Mouse (Mus musculus) small intestine, adult 2 months (tissue): Measurements from ENCODE around the gene Ssbp3. TPM values are rescaled to one million over a fixed set of nuclear protein-coding genes. Genes with fewer than 3 reads are reported as not detected.

ENCODE experiments used
- H3K27ac ChIP-seq: fragments of 200-500 bp; 2 replicates; pipeline ENCODE4 v1.5.1; 2012; ENCODE audit warnings: low read depth, low read length, control low read depth, inconsistent platforms; ENCODE audit not compliant: insufficient read depth
- H3K27me3 ChIP-seq: fragments of 200-500 bp; 2 replicates; pipeline ENCODE4 v1.6.1; 2012; ENCODE audit warnings: mild to moderate bottlenecking, moderate library complexity, low read length, inconsistent platforms; ENCODE audit not compliant: control insufficient read depth, insufficient read depth
- H3K36me3 ChIP-seq: fragments of 200-500 bp; 2 replicates; pipeline ENCODE4 v1.6.1; 2012; ENCODE audit warnings: mild to moderate bottlenecking, low read length, control low read depth, inconsistent platforms; ENCODE audit not compliant: control insufficient read depth, insufficient read depth
- H3K4me1 ChIP-seq: fragments of 200-500 bp; 2 replicates; pipeline ENCODE4 v1.6.1; 2012; ENCODE audit warnings: low read length, inconsistent platforms, mixed read lengths; ENCODE audit not compliant: control insufficient read depth, insufficient read depth, insufficient read length
- H3K4me3 ChIP-seq: fragments of 200-500 bp; 2 replicates; pipeline ENCODE4 v1.5.1; 2012; ENCODE audit warnings: low read depth, mild to moderate bottlenecking, control low read depth, inconsistent platforms, low read length, moderate library complexity
- CTCF ChIP-seq: fragments of 200-500 bp; IDR thresholded peaks from 2 replicates; pipeline ENCODE4 v1.5.1; 2012; ENCODE audit warnings: low read depth, mild to moderate bottlenecking, control low read depth, inconsistent platforms, low read length, moderate library complexity, mixed read lengths; ENCODE audit not compliant: insufficient replicate concordance, insufficient read length; ENCODE audit errors: extremely low read depth
- POLR2A ChIP-seq: fragments of 200-500 bp; IDR thresholded peaks from 2 replicates; pipeline ENCODE4 v1.6.1; 2012; ENCODE audit warnings: low read depth, mild to moderate bottlenecking, control low read depth, inconsistent platforms, low read length, moderate library complexity
- WGBS: fragments of 180-500 bp; shearing (Covaris S2); methylation state at CpG from one replicate; pipeline ENCODE4 v1.1.7; 2018; 5-methylcytosine and 5-hydroxymethylcytosine counted together
- polyA plus RNA-seq: library from polyadenylated mRNA; depleted of rRNA; stranded (reverse); fragments of >200 nt; gene quantifications from 2 replicates; pipeline ENCODE4 v1.2.3, GENCODE M21; 2012

Gene Ssbp3
- polyA plus RNA-seq, 1 experiment = 21.2 TPM

DNA sequence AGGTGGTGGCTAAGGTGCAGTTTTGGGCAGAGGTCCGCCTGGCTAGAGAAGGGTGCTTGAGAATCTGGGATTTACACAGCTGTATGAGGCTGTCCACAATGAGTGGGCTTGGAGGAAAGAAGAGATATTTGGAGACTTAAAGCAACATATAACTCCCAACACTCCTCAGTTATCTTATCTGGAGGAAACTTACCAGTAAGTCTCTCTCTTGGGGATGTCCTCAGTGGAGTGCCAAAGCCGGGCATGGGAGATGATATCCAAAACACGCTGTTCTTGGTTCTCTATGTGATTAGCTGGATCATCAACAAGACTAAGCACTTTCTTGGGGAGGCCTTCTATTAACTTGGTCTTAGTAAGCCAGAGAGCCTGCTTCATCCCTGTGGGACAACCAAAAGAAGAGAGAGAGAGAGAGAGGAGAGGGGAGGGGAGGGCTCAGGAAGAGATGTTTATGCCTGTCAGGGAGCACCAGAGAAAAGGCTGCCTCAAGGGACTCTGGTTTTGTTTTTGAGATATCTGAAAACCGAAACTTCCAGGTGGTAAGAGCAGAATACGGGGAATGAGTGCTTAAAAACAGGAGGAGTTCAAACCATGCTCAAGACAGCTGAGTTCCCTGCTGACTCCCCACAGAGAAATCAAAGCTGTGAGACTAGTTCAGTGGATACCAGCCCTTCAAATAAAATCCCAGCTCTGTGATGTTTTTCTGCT, 154.0 kb downstream of the Ssbp3 start:
- TF ChIP-seq POLR2A = no peak
- TF ChIP-seq CTCF = no peak

DNA sequence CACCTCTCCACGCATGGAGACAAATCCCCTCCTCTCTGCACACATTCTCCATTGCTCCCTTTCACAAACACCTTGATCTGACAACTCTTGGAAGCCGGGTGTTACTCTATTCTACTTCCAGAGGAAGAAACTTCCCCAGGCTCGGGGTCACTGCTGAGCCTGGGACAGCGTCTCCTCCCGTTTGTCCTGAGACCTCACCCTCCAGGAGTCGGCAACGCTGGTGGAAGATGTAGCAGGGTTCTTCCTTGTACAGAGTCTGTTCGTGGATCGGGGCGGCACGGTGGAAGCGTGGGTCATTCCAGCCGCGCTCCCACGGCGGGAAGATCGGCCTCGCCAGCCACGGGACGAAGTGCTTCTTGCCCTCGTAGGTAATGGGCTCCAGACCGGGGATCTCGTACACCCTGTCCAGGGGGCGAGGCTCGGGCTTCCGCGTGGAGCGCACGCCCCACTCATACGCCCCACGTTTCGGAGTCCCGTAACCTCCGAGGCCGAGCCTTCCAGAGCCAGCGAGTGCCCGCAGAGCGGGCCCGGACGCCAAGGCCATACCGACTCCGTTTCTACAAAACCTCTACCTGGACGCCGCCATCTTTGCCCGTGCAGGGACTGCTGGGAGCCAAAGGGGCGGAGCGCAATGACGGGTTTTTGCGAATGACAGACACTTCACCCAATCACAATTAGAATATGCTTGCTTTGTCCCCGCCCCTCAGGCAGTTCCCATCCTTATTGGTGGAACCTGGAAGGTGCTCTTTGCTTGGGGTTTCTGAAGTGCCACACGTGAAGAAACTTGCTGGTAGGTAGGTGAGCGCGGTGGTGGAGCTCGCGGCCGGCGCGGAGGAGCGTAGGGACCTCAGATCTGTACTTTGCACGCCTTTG, 156.0 kb downstream of the Ssbp3 start, which contains the start of the genes Mrpl37 and Cyb5rl:
Gene Mrpl37 (minus strand): TSS at position 617 of the 873 bp plus-strand sequence.
Gene Cyb5rl (plus strand): TSS at position 737 of the 873 bp plus-strand sequence.
- Histone ChIP-seq H3K4me1 (peaks cover 8% of the 10 kb centered on the region; the same call in 1 of the 2 replicates), H3K36me3 (peaks cover 18% of the 10 kb centered on the region), H3K27me3 (no peaks in the 10 kb centered on the region), H3K4me3 (peak within 1 kb of the TSS; percentile 79), H3K27ac (0 out of 2 replicates have a peak within 1 kb of the TSS, but pooled peaks have one; percentile 5)
- TF ChIP-seq CTCF = no peak
- TF ChIP-seq POLR2A = peak; percentile 84
- 1% methylated on average over 60 of the region's 60 CpGs for WGBS

More for the DNA sequence above, 154.0 kb downstream of the Ssbp3 start:
- H3K27ac ChIP-seq = no peak overlapping the region
- H3K4me3 ChIP-seq = no peak overlapping the region
- peaks cover 33% of the 10 kb centered on the region for H3K36me3 ChIP-seq
- 92% methylated on average over 5 of the region's 5 CpGs for WGBS
- H3K4me1 ChIP-seq = peaks cover 8% of the 10 kb centered on the region; the same call in 1 of the 2 replicates
- H3K27me3 ChIP-seq = no peaks in the 10 kb centered on the region

DNA sequence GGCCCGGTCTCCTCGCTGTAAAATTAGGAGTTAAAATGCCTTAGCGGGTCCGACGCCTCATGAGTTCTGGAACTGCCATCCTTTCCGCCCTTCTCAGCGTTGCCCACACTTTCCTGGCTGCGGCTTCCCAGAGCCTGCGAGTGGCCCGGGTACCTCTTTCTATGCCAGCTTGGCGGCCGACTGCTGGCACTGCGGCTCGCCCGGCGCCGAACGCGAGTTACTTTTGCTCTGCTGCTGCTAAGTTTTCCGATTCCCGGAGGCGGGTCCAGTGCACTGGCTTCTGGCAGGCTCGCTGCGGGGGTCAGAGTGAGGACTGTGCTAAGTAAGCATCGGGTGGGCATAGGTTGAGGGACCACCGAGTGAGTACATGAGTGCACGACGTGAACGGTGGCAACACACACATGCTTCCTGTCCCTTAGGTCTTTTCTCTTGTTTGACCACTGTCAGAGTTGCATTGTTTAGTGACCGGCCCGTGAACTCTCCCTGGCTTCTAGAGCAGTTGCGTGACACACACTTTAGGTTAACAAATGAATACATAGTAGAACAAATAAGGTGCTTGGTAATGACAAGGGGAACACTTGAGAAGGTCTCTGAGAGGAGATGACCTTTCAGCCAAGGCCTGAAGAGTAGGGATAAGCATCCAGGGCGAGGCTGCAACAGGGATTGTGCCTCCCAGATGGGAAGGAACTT, 156.8 kb downstream of the Ssbp3 start:
- H3K27ac ChIP-seq = 0 out of 2 replicates have a peak overlapping the region, but pooled peaks have one; percentile 5
- WGBS = 4% methylated on average over 33 of the region's 33 CpGs
- TF ChIP-seq POLR2A (no peak), CTCF (no peak)

DNA sequence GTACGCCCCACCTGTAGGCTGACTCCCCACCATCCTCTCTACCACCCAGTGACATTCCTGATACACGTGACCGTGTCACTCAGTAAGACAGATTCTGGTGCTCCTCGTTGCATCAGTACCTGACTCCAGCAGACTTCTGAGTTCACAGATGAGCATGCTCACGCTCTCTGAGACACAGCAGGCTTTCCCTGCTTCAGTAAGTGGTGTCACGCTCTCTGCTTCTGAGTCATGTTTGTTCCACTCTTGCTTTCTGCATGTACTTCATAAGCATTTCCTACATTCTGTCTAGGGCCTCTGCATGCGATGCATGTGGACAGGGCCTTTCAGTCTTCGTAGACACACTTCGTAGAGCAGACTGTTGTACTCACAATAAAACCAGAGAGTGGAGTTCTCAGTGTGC, 161.8 kb downstream of the Ssbp3 start:
- TF ChIP-seq CTCF (no peak), POLR2A (no peak)
- no peaks in the 10 kb centered on the region for H3K36me3 ChIP-seq
- WGBS = 88% methylated on average over 9 of the region's 9 CpGs
- H3K27me3 ChIP-seq = no peaks in the 10 kb centered on the region
- peaks cover 3% of the 10 kb centered on the region; the same call in 1 of the 2 replicates for H3K4me1 ChIP-seq
- H3K27ac ChIP-seq = no peak overlapping the region
- H3K4me3 ChIP-seq = no peak overlapping the region

More for the DNA sequence above, 156.8 kb downstream of the Ssbp3 start:
- H3K36me3 ChIP-seq = peaks cover 13% of the 10 kb centered on the region
- H3K27me3 ChIP-seq = no peaks in the 10 kb centered on the region
- H3K4me1 ChIP-seq = peaks cover 8% of the 10 kb centered on the region; the same call in 1 of the 2 replicates
- peak overlapping the region; percentile 79 for H3K4me3 ChIP-seq

DNA sequence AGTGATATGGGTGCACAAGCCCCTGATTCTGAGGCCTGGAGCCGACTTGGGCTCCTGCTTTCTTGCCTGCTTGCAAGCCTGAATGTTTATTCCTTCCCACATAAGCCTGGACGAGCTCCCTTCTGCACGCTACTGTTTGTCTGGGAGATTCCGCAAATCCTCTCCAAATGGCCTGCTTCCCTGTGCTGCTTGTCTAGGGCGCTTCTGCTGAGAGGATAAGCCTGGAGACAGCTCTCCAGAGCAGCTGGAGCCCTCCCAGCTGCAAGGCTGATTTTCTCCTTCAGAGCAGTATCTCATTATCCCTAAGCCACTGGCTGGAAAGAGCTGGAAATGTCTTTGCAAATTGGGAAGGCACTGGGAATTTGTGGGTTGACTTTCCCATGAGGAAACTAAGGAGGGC, 165.0 kb downstream of the Ssbp3 start:
- Histone ChIP-seq H3K36me3 (no peaks in the 10 kb centered on the region), H3K4me1 (no peaks in the 10 kb centered on the region), H3K27ac (no peak overlapping the region), H3K27me3 (no peaks in the 10 kb centered on the region), H3K4me3 (no peak overlapping the region)
- WGBS = 77% methylated on average over 5 of the region's 5 CpGs
- TF ChIP-seq CTCF (no peak), POLR2A (no peak)

DNA sequence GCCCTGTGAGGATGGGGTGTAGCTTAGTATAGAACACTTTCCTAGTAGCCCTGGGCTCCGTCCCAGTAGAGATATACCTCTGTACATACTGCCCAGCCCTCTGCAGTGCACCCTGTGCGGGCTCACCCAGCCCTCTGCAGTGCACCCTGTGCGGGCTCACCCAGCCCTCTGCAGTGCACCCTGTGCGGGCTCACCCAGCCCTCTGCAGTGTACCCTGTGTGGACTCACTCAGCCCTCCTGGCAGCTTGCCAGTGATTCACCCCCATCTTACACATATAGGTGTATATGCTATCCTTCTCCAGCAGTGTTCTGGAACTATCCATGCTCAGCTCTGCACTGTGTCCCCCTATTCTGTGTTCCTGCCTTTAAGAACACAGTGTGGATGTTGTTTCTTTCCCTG, 168.4 kb downstream of the Ssbp3 start:
- Histone ChIP-seq H3K4me1 (no peaks in the 10 kb centered on the region), H3K27ac (no peak overlapping the region), H3K27me3 (no peaks in the 10 kb centered on the region), H3K4me3 (no peak overlapping the region), H3K36me3 (no peaks in the 10 kb centered on the region)
- 83% methylated on average over 4 of the region's 4 CpGs for WGBS
- no peak for TF ChIP-seq CTCF
